Mouse (Mus musculus) lung, postnatal 25 days (tissue): ENCODE measurements around the gene F2r.

ENCODE experiments used
- DNase-seq: peaks from one replicate; pipeline ENCODE4 v3.0.0; 2022; ENCODE audit warnings: low spot score

F2r gene

GRCm38 (mm10) chr13:95630747-95631146, 12.5 kb upstream of the F2r start:
- no peak for DNase-seq

- DNase-seq = no peak
Observed at GRCm38 (mm10) chr13:95629751-95630150, 11.5 kb upstream of the F2r start.

GRCm38 (mm10) chr13:95626696-95627095, 8.4 kb upstream of the F2r start:
- no peak for DNase-seq

- DNase-seq = no peak
Observed at GRCm38 (mm10) chr13:95623042-95623441, 4.8 kb upstream of the F2r start.

GRCm38 (mm10) chr13:95621563-95621962, 3.3 kb upstream of the F2r start:
- no peak for DNase-seq

GRCm38 (mm10) chr13:95618859-95619258, 572 bp upstream of the F2r start:
- DNase-seq = no peak

- DNase-seq = no peak
Observed at GRCm38 (mm10) chr13:95617671-95618171, 566 bp downstream of the F2r start.

- no peak for DNase-seq
Observed at GRCm38 (mm10) chr13:95617082-95617670, 1.1 kb downstream of the F2r start.

GRCm38 (mm10) chr13:95616512-95616911, 1.8 kb downstream of the F2r start:
- DNase-seq = no peak

GRCm38 (mm10) chr13:95614757-95615156, 3.5 kb downstream of the F2r start:
- no peak for DNase-seq

- DNase-seq = no peak
Observed at GRCm38 (mm10) chr13:95612243-95612642, 6.0 kb downstream of the F2r start.

GRCm38 (mm10) chr13:95611752-95612151, 6.5 kb downstream of the F2r start:
- no peak for DNase-seq

- peak; percentile 81 for DNase-seq
Observed at GRCm38 (mm10) chr13:95610786-95611562, 7.3 kb downstream of the F2r start.

- no peak for DNase-seq
Observed at GRCm38 (mm10) chr13:95609088-95609420, 9.2 kb downstream of the F2r start.

- DNase-seq = no peak
Observed at GRCm38 (mm10) chr13:95608416-95609087, 9.7 kb downstream of the F2r start.

GRCm38 (mm10) chr13:95607019-95607418, 11.3 kb downstream of the F2r start:
- no peak for DNase-seq

GRCm38 (mm10) chr13:95604288-95604687, 14.0 kb downstream of the F2r start:
- DNase-seq = no peak

- no peak for DNase-seq
Observed at GRCm38 (mm10) chr13:95599833-95600359, 18.4 kb downstream of the F2r start.

GRCm38 (mm10) chr13:95598232-95598920, 19.9 kb downstream of the F2r start:
- no peak for DNase-seq

GRCm38 (mm10) chr13:95597578-95597977, 20.7 kb downstream of the F2r start:
- DNase-seq = no peak

- no peak for DNase-seq
Observed at GRCm38 (mm10) chr13:95596689-95597088, 21.6 kb downstream of the F2r start.

GRCm38 (mm10) chr13:95595921-95596320, 22.4 kb downstream of the F2r start:
- DNase-seq = no peak
